Mouse (Mus musculus) stomach, postnatal 0 days (tissue): ENCODE data around the gene Slc4a2.

Experiments used
- CTCF ChIP-seq: IDR thresholded peaks from 2 replicates; pipeline ENCODE4 v1.5.1; 2016; ENCODE audit warnings: antibody characterized with exemption, low read depth, mild to moderate bottlenecking, moderate library complexity
- EP300 ChIP-seq: optimal IDR thresholded peaks from 2 replicates; pipeline ENCODE3; 2016; ENCODE audit warnings: antibody characterized with exemption

GRCm38 (mm10) chr5:24474025-24474722, 50.5 kb downstream of the Slc4a2 start:
- TF ChIP-seq CTCF (no peak), EP300 (no peak)
